Mouse (Mus musculus): ENCODE measurements around the gene Ick. TPM values are rescaled to one million over a fixed set of nuclear protein-coding genes. Genes with fewer than 3 reads are reported as not detected.
A peak's percentile ranks its signal among the peaks of the same experiment; 100 is the strongest.
"Not testable (repeated sequence)": the region's sequence is repeated elsewhere in the genome, so short reads cannot be mapped to it uniquely, and the experiment has no call there.

Ick gene
- total RNA-seq, 1 experiment from 2014 or later = 17.9 TPM

DNA sequence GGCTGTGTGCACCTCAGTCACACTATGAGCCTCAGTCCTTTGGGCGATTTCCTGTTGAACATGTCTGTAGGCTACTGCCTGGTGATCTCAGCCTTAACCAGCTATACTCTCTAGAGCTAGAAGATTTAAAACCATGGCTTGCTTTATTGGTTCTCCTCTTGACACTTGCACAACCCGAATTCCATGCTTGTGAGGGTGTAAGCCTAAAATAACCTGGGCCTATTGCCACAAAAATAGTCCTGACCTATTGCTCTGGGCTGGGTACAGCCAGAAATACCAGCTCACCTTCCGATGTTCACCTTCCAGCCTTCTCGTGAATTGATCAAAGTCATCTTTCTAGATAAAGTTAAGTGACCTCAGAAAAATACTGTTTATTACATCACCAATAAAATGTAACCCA lies 30.5 kb downstream of the Ick start:
- no peak for ATAC-seq (replicated peaks; ENCODE audit: low read depth, poor library complexity, severe bottlenecking)

DNA sequence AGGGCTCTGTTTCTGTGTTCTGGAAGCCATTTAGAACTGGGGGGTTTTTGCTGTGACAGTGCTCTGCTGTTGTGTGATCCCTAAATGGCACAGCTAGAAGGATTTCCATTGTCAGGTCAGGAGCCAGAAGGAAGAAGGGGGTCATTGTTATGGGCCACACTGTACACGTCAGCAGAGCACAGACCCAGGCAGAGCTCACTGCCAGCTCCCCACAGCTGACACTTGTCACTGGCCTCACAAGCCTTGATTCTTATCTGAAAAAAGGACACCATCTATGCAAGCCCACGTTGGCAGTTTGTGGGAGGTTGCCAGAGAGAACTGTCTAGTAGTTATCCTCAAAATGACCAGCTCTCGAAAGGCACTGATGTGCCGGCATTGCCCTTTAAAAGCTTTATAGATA lies 37.1 kb downstream of the Ick start:
- ATAC-seq (replicated peaks; ENCODE audit: low read depth, poor library complexity, severe bottlenecking) = no peak

DNA sequence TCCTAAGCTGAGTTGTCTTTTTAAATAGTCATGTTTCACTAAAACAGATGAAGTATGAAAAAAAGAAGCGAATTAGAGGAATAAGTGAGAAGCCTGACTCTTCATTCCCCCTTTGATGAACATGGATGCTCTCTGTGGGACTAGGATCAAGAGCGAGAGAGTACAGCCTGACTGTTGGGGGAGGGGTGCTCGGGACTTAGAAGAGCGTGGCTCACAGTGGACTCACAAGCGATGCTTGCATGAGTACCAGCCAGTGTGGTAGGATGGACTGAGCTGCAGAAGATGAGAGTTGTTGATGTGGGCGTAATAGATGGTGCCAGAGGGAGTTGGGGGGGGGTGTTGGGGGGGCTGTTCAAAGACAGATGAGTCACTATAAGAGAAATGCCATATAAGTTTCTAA lies 37.6 kb downstream of the Ick start:
- ATAC-seq (replicated peaks; ENCODE audit: low read depth, poor library complexity, severe bottlenecking) = no peak

DNA sequence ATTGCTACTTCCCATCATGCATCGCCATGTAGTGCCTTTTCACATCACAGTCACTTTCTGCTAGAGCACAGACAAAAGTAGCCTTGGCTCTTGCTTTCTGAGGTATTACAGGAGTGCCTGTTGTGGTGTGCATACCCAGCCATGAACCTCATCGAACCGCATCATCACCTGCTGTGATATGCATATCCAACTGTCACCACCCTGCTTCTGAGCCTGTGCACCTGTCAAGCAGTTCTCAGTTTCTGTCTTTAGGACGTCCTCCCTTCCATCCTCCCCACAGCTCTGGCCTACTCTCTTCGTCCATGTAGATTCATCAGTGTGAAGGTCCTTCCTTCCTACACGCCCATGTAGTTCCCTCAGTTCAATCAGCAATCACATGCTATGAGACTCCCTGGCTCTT lies 39.2 kb downstream of the Ick start:
- ATAC-seq (replicated peaks; ENCODE audit: low read depth, poor library complexity, severe bottlenecking) = no peak

DNA sequence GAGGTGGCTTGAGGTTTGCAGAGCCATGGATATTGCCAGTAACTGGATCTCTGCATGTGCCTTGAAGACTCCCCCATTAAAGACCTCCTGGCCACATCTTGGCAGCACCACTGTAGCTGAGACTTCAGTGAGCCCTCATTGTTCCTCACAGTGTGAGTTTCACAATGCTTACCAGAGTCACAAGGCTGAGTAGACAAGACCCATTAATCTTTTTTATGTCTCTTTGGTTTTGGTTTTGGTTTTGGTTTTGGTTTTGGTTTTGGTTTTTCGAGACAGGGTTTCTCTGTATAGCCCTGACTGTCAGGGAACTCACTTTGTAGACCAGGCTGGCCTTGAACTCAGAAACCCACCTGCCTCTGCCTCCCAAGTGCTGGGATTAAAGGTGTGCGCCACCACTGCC lies 40.8 kb downstream of the Ick start:
- ATAC-seq (replicated peaks; ENCODE audit: low read depth, poor library complexity, severe bottlenecking) = 0 out of 2 replicates have a peak, but pooled peaks have one; percentile 47

DNA sequence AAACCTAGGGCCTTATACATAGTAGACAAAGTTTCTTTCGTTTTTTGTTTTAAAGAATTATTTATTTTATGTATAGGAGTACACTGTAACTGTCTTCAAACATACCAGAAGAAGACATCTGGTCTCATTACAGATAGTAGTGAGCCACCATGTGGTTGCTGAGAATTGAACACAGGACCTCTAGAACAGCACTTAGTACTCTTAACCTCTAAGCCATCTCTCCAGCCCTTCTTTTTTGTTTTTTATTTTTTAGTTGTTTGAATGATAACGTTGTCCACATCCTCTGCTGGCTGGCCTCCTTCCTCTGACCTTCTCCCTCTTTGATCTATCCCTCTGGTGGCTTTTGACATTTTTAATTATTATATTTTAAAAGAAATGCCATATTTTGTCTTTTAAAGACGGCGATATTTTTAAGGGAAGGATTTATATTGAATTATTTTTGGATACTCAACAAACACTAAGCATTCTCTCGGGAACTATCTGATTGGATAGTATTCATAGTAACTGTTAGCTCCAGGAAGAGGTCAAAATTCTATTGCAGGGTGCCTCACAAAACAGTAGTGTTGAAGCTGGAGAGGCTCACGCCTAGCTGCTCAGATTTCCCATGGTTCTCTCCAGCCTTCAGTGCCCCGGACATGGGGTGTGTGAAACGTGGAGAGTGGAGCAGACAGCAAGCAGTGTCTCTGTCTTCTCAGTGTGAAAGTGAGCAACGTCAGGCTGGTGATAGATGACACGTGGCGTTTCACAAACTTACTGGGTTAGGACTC lies 45.4 kb downstream of the Ick start:
- ATAC-seq (replicated peaks; ENCODE audit: low read depth, poor library complexity, severe bottlenecking) = no peak

DNA sequence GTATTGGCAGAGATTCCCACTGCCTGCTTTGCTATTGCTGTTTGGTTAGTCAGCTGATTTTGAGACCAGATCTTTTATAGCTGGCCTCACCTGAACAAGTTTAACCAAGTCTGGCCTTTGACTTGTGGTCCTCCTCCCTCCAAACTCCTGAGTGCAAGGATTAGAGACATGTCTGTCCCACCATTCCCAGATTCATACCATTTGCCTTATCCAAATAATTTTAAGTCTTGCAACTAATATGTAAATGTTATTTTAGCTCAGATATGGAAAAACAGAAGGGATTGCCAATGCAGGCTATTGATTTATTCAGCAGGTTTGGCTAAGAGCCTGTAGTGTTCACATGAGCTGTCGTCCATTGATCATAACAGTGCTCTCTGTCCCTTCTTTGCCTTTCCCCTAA lies 48.2 kb downstream of the Ick start:
- ATAC-seq (replicated peaks; ENCODE audit: low read depth, poor library complexity, severe bottlenecking) = no peak

DNA sequence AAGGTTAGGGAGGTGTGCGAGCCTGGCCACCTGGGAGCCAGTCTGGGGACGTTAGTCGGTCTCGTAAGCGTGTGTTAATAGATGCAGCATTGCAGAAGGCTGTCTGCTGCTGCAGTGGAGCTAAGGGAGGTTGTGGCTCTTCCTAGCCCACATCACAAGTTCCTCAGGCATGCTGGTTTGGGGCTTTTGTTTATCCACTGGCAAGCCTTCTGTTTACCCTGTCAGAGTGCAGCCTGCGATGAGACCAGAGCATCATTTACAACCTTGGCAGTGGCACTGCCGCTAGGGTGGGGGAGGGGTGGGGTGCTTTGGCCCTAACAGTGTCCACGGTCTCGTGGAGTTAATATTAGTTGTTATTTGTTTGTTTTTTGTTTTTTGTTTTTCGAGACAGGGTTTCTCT lies 54.3 kb downstream of the Ick start:
- no peak for ATAC-seq (replicated peaks; ENCODE audit: low read depth, poor library complexity, severe bottlenecking)

DNA sequence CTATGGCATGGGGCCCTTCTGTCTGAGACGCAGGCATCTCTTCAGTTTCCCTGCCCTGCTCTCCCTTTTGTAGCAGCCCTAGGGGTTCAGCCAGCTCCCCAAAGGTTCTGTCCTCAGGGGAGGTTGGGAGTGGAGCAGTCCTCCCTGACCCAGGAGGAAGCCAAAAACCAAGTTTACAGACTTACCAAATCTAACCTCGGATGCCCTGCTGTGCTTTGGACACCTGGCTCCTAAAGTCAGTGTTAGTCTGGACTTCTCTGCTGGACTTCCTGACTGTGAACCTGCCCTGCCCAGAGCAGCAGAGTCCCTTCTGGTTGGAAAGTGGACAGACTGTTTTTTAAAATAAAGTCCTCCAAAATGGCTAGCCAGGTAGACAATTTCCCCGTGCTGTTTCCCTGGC lies 55.7 kb downstream of the Ick start:
- ATAC-seq (replicated peaks; ENCODE audit: low read depth, poor library complexity, severe bottlenecking) = no peak

DNA sequence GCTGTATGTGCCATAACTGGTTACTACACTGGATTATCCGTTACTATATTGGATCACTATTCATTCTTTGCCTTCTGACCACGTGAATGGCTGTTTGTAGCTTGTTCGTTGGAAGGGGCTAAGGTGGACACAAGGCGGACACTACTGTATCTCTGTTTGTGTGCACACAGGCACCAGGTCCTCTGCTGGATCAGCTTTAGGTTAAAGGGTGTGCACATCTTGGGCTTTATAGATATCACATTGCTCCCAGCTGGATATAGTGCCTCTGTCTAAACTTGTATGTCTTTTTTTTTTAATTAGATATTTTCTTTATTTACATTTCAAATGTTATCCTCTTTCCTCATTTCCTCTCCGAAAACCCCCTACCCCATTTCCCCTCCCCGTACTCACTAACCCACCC lies 56.5 kb downstream of the Ick start:
- ATAC-seq (replicated peaks; ENCODE audit: low read depth, poor library complexity, severe bottlenecking) = no peak

DNA sequence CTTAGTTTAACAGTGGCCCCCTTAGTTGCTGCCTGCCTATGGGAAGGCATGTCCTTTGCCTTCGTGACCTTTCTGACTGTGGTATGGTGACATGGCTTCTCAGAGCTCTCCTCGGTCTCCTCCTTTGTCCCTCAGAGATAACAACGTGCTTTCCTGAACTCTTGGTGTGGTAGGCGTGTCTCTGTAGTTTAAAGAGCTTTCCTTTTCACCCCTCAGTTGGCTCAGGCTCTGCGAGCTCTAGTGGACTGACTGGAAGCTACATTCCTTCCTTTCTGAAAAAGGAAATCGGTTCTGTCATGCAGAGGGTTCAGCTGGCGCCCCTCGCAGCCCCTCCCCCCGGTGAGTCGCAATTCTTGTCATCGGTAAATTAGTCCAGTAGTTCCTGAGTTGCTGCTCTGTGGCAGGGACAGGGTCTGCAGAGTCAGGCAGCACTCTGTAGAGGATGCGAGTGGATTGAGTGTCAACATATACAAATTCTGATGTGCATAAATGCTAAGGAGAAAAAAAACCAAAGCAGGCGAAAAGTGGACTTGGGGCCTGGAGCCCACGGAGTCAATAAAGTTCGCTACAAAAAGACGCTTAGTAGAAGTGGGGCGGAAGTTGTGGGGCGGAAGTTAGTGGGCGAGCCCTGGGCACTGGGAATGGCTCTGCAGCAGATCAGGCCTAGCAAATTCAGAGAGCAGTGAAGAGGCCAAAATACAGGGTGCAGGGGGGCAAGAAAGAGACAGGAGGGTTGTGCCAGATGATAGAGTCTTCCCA lies 57.9 kb downstream of the Ick start:
- ATAC-seq (replicated peaks; ENCODE audit: low read depth, poor library complexity, severe bottlenecking) = 0 out of 2 replicates have a peak, but pooled peaks have one; percentile 32

DNA sequence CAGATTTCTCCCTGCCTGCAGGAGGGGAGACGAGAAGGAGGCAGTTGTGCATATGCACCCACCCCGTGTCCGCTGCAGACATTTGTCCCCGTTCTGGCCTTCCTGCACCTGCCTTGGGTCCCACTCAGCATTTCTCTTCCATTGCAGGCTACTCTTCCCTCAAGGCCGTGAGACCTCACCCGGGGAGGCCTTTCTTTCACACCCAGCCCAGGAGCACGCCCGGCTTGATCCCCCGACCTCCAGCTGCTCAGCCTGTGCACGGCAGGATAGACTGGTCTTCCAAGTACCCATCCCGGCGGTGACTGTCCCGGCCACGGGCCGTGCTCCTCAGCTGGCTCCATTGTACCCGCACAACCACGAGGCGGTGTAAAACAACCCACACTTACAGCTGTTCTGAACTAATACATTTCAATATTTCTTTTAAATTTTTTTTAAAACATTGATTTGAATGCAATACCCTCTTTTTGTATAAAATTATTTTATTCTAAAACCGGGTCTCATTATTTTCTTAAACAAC lies 58.5 kb downstream of the Ick start:
- no peak for ATAC-seq (replicated peaks; ENCODE audit: low read depth, poor library complexity, severe bottlenecking)

DNA sequence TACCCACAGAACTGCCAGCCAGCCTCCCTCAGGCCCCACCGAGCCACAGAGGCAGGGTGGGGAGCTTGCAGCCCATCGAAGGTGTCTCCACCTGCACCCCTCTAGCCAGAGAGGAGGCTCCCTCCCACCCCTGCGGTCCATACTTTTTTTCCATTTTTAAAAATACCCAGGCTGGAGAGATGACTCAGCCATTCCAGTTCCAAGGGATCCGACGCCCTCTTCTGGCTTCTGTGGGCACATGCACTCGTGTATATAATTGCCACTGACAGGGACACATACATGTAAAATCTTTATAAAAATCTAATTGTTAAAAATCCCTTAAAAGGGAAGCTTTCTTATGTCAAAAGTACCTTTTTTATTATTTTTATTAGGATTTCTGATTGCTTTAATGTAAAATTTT lies 59.9 kb downstream of the Ick start:
- peak; percentile 54 for ATAC-seq (replicated peaks; ENCODE audit: low read depth, poor library complexity, severe bottlenecking)

DNA sequence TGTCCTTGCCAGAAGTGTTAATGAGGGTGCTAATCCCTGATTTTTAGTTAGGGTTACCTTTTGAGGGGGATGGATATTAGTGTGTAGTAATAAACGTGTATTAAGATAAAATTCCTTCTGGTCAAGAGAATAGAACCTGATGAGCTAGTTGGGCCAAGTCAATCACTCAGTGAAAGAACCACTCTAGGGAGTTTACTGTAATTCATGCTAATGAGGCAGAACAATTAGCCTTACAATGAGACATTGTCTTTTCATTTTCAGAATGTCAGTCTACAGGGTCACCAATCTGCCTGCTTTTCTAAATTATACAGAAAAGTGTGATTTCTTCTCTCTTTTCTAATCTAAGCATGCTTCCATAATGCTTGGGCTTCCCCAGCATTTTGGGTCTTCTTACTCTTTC lies 65.0 kb downstream of the Ick start:
- ATAC-seq (replicated peaks; ENCODE audit: low read depth, poor library complexity, severe bottlenecking) = no peak

DNA sequence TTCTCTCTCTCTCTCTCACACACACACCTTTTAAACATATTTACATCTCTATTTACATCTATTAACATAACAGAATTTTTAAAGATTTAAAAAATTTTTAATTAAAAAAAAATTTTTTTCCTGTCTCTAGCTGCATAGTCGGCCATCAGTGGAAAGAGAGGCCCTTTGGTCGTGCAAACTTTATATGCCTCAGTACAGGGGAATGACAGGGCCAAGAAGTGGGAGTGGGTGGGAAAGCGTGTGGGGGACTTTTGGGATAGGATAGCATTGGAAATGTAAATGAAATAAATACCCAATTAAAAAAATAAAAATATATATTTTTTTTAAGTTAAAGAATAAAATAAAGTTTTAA lies 65.9 kb downstream of the Ick start:
- ATAC-seq (replicated peaks; ENCODE audit: low read depth, poor library complexity, severe bottlenecking) = not testable (repeated sequence)

DNA sequence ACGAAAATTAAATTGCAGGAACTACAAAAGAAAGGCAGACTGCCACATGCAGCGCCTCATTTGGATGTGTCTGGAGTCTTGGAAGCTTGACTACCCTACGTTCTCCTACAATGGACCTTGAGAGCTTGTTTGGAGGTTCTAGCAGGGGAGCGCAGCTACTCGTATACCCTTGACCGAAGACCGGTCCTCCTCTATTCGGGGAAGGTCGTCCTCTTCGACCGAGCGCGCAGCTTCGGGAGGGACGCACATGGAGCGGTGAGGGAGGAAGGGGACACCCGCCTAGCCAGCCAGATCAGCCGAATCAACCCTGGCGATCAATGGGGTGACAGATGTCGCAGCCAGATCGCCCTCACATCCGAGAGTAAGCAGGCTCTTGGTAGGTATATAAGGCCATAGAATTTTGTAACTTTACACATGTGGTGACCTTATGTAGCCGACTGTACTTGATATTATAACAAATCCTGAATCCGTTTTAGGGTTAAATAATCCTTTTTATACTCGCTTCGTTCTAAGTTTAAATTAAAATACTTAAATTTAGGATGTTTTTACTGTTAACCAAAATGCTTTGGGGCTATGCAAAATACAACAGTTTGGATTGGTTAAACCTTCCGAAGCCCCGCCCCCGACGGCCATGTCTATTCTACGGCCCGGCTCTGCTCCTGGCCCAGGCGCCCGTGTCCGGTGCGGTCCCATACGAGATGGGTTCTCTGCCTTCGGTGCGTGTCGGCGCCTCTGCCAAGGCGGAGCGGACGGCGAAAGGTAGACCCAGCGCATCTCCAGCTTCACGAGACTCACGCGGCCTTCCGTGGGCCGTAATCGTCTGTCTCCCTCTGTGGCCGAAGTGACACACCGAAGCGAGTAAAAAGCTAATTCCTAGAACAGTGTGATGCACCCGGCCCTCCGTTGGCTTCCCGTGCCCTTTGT lies 66.5 kb downstream of the Ick start:
- peak; percentile 92 for ATAC-seq (replicated peaks; ENCODE audit: low read depth, poor library complexity, severe bottlenecking)

DNA sequence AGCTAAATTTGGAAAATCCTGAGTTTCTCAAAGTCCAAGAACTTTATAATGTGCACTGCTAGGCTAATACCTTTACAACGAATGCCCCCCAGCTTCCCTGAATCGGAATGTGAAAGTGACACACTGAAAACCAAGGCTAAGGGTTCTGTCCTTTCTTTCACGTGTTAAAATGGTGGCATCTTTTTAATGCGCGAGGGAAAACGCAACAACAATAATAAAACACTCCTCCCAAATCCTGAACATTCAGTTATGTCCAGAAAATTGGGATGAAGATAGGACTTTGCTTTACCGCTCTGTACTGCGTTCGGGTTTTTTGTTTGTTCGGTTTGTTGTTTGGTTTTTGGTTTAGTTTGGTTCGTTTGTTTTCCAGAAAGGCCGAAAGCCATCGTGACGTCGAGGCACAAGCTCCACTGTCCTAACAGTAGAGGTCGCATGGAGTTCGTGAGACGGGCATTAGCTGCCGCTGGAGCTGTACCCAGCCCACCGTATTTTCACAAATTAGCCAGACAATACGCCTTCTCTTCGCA lies 67.3 kb downstream of the Ick start:
- peak; percentile 71 for ATAC-seq (replicated peaks; ENCODE audit: low read depth, poor library complexity, severe bottlenecking)

DNA sequence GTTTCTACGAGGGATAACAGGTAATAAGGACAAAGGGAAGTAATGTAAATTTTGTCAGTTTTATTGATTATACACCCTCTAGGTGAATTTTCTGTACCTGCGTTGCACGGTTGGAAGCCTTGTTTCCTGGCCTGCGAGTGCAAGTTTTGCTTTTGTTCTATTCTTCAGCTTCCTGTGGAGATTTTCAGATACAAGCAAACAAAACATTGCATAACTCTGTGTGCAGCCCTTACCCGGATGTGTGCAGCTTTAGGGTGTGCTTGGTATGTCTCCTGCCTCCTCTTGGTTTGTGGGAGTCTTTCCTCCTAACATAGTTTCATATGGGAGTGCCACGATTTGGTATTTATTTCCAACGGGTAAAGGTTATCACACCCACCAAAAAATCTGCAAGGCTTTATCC lies 67.8 kb downstream of the Ick start:
- peak; percentile 39 for ATAC-seq (replicated peaks; ENCODE audit: low read depth, poor library complexity, severe bottlenecking)

DNA sequence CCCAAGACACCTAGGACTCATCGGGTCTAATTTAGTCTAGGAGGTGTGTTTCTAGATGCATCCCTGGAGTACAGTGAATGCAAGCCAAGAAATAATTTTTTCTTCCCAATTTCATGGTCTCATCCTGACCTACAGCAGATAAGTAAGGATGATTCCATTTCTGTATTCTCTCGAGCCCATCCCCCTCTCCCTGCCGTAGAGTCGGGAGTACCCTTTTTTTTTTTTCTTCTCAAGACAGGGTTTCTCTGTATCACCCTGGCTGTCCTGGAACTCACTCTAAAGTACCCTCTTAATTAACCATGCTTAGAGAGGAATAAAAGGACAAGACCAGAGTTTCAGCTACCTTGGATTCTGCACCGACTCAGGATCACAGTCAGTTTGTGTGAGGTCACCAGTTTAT lies 69.2 kb downstream of the Ick start:
- no peak for ATAC-seq (replicated peaks; ENCODE audit: low read depth, poor library complexity, severe bottlenecking)

DNA sequence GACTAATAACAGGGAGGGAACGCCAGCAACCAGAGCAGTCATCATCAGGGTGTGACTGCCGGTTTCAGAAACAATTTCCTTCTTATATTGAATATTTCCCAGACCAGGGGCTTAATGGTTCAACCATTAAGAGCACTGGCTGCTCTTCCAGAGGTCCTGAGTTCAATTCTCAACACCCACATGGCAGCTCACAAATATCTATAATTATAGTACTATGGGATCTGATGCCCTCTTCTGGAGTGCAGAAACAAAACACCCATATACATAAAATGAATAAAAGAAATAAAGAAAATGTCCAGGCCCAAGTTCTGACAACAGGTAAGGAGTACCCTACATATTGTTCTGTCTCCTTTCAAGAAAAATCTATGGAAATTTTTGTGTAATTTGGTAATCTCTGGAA lies 70.1 kb downstream of the Ick start:
- no peak for ATAC-seq (replicated peaks; ENCODE audit: low read depth, poor library complexity, severe bottlenecking)
